Mouse (Mus musculus): ENCODE results near the gene Ckap5. TPM values are rescaled to one million over a fixed set of nuclear protein-coding genes. Genes with fewer than 3 reads are reported as not detected.
A peak's percentile ranks its signal among the peaks of the same experiment; 100 is the strongest.
"Not testable (repeated sequence)": the region's sequence is repeated elsewhere in the genome, so short reads cannot be mapped to it uniquely, and the experiment has no call there.

Ckap5 gene
- polyA plus RNA-seq, 1 experiment from 2014 or later = 139 TPM

GRCm38 (mm10) chr2:91527147-91527486 lies 555 bp downstream of the Ckap5 start:
- no peaks in the 10 kb centered on the region for H3K27me3 ChIP-seq
- peak; percentile 92 for ATAC-seq (ENCODE audit: low FRiP score)
- H3K4me2 ChIP-seq (replicated peaks) = peak overlapping the region; percentile 79
- peak overlapping the region; percentile 97 for H3K9ac ChIP-seq
- H3K4me1 ChIP-seq = peaks cover 7% of the 10 kb centered on the region
- 2% methylated on average over 12 of the region's 15 CpGs for WGBS
- H3K36me3 ChIP-seq = peaks cover 12% of the 10 kb centered on the region; the same call in 1 of the 2 replicates
- H3K4me3 ChIP-seq = peak overlapping the region; percentile 97
- no peaks in the 10 kb centered on the region for H3K9me3 ChIP-seq (replicated peaks)
- peak overlapping the region; percentile 89 for H3K27ac ChIP-seq

- WGBS = 4% methylated on average over 17 of the region's 17 CpGs
Observed at GRCm38 (mm10) chr2:91537588-91538205, 11.1 kb downstream of the Ckap5 start.

GRCm38 (mm10) chr2:91568125-91568524 lies 41.6 kb downstream of the Ckap5 start:
- Histone ChIP-seq H3K9me3 (replicated peaks) (no peaks in the 10 kb centered on the region), H3K4me3 (no peak overlapping the region), H3K27me3 (no peaks in the 10 kb centered on the region), H3K4me1 (no peaks in the 10 kb centered on the region), H3K27ac (no peak overlapping the region), H3K9ac (no peak overlapping the region), H3K36me3 (peaks cover 74% of the 10 kb centered on the region), H3K4me2 (replicated peaks) (no peak overlapping the region)
- ATAC-seq (ENCODE audit: low FRiP score) = no peak
- WGBS = 95% methylated on average over 2 of the region's 2 CpGs

More at GRCm38 (mm10) chr2:91537588-91538205, 11.1 kb downstream of the Ckap5 start:
- ATAC-seq (ENCODE audit: low FRiP score) = peak; percentile 91
- Histone ChIP-seq H3K4me1 (peaks cover 9% of the 10 kb centered on the region), H3K27ac (0 out of 2 replicates have a peak overlapping the region, but pooled peaks have one; percentile 40), H3K9ac (peak overlapping the region; percentile 41), H3K27me3 (no peaks in the 10 kb centered on the region), H3K36me3 (no peaks in the 10 kb centered on the region), H3K9me3 (replicated peaks) (no peaks in the 10 kb centered on the region), H3K4me2 (replicated peaks) (peak overlapping the region; percentile 55), H3K4me3 (peak overlapping the region; percentile 31)

- Histone ChIP-seq H3K27ac (no peak overlapping the region), H3K4me1 (no peaks in the 10 kb centered on the region), H3K36me3 (peaks cover 62% of the 10 kb centered on the region), H3K4me2 (replicated peaks) (no peak overlapping the region), H3K27me3 (no peaks in the 10 kb centered on the region), H3K9me3 (replicated peaks) (no peaks in the 10 kb centered on the region), H3K4me3 (no peak overlapping the region), H3K9ac (no peak overlapping the region)
- ATAC-seq (ENCODE audit: low FRiP score) = no peak
- 90% methylated on average over 1 of the region's 1 CpGs for WGBS
Observed at GRCm38 (mm10) chr2:91580894-91581293, 54.3 kb downstream of the Ckap5 start.

- no peak for ATAC-seq (ENCODE audit: low FRiP score)
- WGBS = 100% methylated on average over 1 of the region's 1 CpGs
- peaks cover 53% of the 10 kb centered on the region for H3K36me3 ChIP-seq
- no peaks in the 10 kb centered on the region for H3K27me3 ChIP-seq
- H3K9me3 ChIP-seq (replicated peaks) = no peaks in the 10 kb centered on the region
- H3K27ac ChIP-seq = no peak overlapping the region
- H3K9ac ChIP-seq = no peak overlapping the region
- no peak overlapping the region for H3K4me3 ChIP-seq
- H3K4me2 ChIP-seq (replicated peaks) = no peak overlapping the region
- H3K4me1 ChIP-seq = no peaks in the 10 kb centered on the region
Observed at GRCm38 (mm10) chr2:91586242-91586641, 59.7 kb downstream of the Ckap5 start.

- no peak overlapping the region for H3K4me3 ChIP-seq
- peaks cover 86% of the 10 kb centered on the region for H3K36me3 ChIP-seq
- 98% methylated on average over 4 of the region's 4 CpGs for WGBS
- no peak overlapping the region for H3K27ac ChIP-seq
- no peak for ATAC-seq (ENCODE audit: low FRiP score)
- H3K4me1 ChIP-seq = no peaks in the 10 kb centered on the region
- H3K9ac ChIP-seq = no peak overlapping the region
- no peak overlapping the region for H3K4me2 ChIP-seq (replicated peaks)
- H3K9me3 ChIP-seq (replicated peaks) = no peaks in the 10 kb centered on the region
- H3K27me3 ChIP-seq = no peaks in the 10 kb centered on the region
Observed at GRCm38 (mm10) chr2:91600475-91600874, 73.9 kb downstream of the Ckap5 start.

- Histone ChIP-seq H3K36me3 (peaks cover 84% of the 10 kb centered on the region), H3K27ac (no peak overlapping the region), H3K4me1 (no peaks in the 10 kb centered on the region), H3K9ac (no peak overlapping the region), H3K9me3 (replicated peaks) (no peaks in the 10 kb centered on the region), H3K4me3 (no peak overlapping the region), H3K27me3 (no peaks in the 10 kb centered on the region), H3K4me2 (replicated peaks) (no peak overlapping the region)
- WGBS = 88% methylated on average over 4 of the region's 4 CpGs
- no peak for ATAC-seq (ENCODE audit: low FRiP score)
Observed at GRCm38 (mm10) chr2:91602389-91602788, 75.8 kb downstream of the Ckap5 start.

- not testable (repeated sequence) for H3K4me3 ChIP-seq; H3K4me2 ChIP-seq (replicated peaks); H3K27me3 ChIP-seq; H3K9me3 ChIP-seq (replicated peaks); ATAC-seq (ENCODE audit: low FRiP score); H3K27ac ChIP-seq; H3K9ac ChIP-seq; H3K4me1 ChIP-seq
- peaks cover 65% of the 10 kb centered on the region for H3K36me3 ChIP-seq
Observed at GRCm38 (mm10) chr2:91609370-91609769, 82.8 kb downstream of the Ckap5 start.

GRCm38 (mm10) chr2:91622356-91622755 lies 95.8 kb downstream of the Ckap5 start:
- Histone ChIP-seq H3K9ac (no peak overlapping the region), H3K27ac (no peak overlapping the region), H3K9me3 (replicated peaks) (no peaks in the 10 kb centered on the region), H3K4me1 (no peaks in the 10 kb centered on the region), H3K4me3 (no peak overlapping the region), H3K36me3 (peaks cover 57% of the 10 kb centered on the region), H3K4me2 (replicated peaks) (no peak overlapping the region), H3K27me3 (no peaks in the 10 kb centered on the region)
- WGBS = 95% methylated on average over 5 of the region's 5 CpGs
- ATAC-seq (ENCODE audit: low FRiP score) = no peak

- H3K4me3 ChIP-seq; H3K9ac ChIP-seq; ATAC-seq (ENCODE audit: low FRiP score); H3K4me1 ChIP-seq; H3K9me3 ChIP-seq (replicated peaks); H3K4me2 ChIP-seq (replicated peaks); H3K27ac ChIP-seq; H3K27me3 ChIP-seq: not testable (repeated sequence)
- 93% methylated on average over 7 of the region's 7 CpGs for WGBS
- peaks cover 47% of the 10 kb centered on the region for H3K36me3 ChIP-seq
Observed at GRCm38 (mm10) chr2:91623366-91623765, 96.8 kb downstream of the Ckap5 start.

- Histone ChIP-seq H3K36me3 (peaks cover 11% of the 10 kb centered on the region; the same call in 1 of the 2 replicates), H3K9ac (no peak overlapping the region; the same call in 1 of the 2 replicates), H3K4me2 (replicated peaks) (no peak overlapping the region), H3K4me1 (no peaks in the 10 kb centered on the region), H3K4me3 (no peak overlapping the region), H3K27ac (no peak overlapping the region), H3K9me3 (replicated peaks) (no peaks in the 10 kb centered on the region), H3K27me3 (no peaks in the 10 kb centered on the region)
- no peak for ATAC-seq (ENCODE audit: low FRiP score)
- 79% methylated on average over 5 of the region's 5 CpGs for WGBS
Observed at GRCm38 (mm10) chr2:91627486-91627885, 100.9 kb downstream of the Ckap5 start.

- H3K4me2 ChIP-seq (replicated peaks) = no peak overlapping the region
- H3K36me3 ChIP-seq = peaks cover 6% of the 10 kb centered on the region; the same call in 1 of the 2 replicates
- H3K9me3 ChIP-seq (replicated peaks) = no peaks in the 10 kb centered on the region
- H3K27me3 ChIP-seq = no peaks in the 10 kb centered on the region
- no peak overlapping the region for H3K9ac ChIP-seq
- WGBS = 92% methylated on average over 8 of the region's 8 CpGs
- no peak overlapping the region for H3K27ac ChIP-seq
- no peaks in the 10 kb centered on the region for H3K4me1 ChIP-seq
- ATAC-seq (ENCODE audit: low FRiP score) = no peak
- no peak overlapping the region for H3K4me3 ChIP-seq
Observed at GRCm38 (mm10) chr2:91628171-91628570, 101.6 kb downstream of the Ckap5 start.

- H3K9me3 ChIP-seq (replicated peaks) = no peaks in the 10 kb centered on the region
- H3K9ac ChIP-seq = no peak overlapping the region
- H3K4me2 ChIP-seq (replicated peaks) = no peak overlapping the region
- H3K27ac ChIP-seq = no peak overlapping the region
- 86% methylated on average over 18 of the region's 18 CpGs for WGBS
- H3K27me3 ChIP-seq = no peaks in the 10 kb centered on the region
- no peaks in the 10 kb centered on the region for H3K36me3 ChIP-seq
- no peak overlapping the region for H3K4me3 ChIP-seq
- ATAC-seq (ENCODE audit: low FRiP score) = no peak
- H3K4me1 ChIP-seq = no peaks in the 10 kb centered on the region
Observed at GRCm38 (mm10) chr2:91629682-91630081, 103.1 kb downstream of the Ckap5 start.
